14 mouse cellular contexts compared by ENCODE assay signal in genomic region chr10:103027226-103027930, GRCm38 (mm10). TPM values are rescaled to one million over a fixed set of nuclear protein-coding genes. Genes with fewer than 3 reads are reported as not detected.
A peak's percentile ranks its signal among the peaks of the same experiment; 100 is the strongest.
DNase-seq lines count a peak whose midpoint lies in the region; ATAC-seq and TF ChIP-seq lines count a peak whose summit lies in the region.
"Had no signal": no experiment of that assay in that cellular context is flagged by ENCODE, and none has a peak within 500 bp of the region (broad histone marks: within the 10 kb centered on the region; RNA-seq: fewer than 3 reads in every experiment).

No protein-coding gene starts in this region.

- WGBS in heart, embryonic 11.5 days (ENCODE audit: insufficient replicate concordance) = under 1% methylated on average over 20 of the region's 20 CpGs
- WGBS in embryonic facial prominence, embryonic 11.5 days = under 1% methylated on average over 20 of the region's 20 CpGs
- WGBS in limb, embryonic 14.5 days = 2% methylated on average over 20 of the region's 20 CpGs

- DNase-seq in heart, adult 11 months = no peak
- DNase-seq in layer of hippocampus, postnatal 10 days (ENCODE audit: low spot score in 2 of 2) = peak; percentile 17 to 21
- DNase-seq in layer of hippocampus, adult 8-10 months (ENCODE audit: low spot score in 2 of 2) = no peak
- DNase-seq in embryonic facial prominence, embryonic 11.5 days (ENCODE audit: low spot score) = peak; percentile 55
- peak; percentile 9 for DNase-seq in limb, embryonic 14.5 days (ENCODE audit: low spot score)
- no peak for DNase-seq in urinary bladder, postnatal 10 days (ENCODE audit: low spot score)
- no peak for DNase-seq in T-cell, adult 2 months (ENCODE audit: low spot score)
- DNase-seq: cerebellum, adult 11 months had no signal

- no peak overlapping the region for H3K9ac ChIP-seq in heart, embryonic 11.5 days (ENCODE audit: low read depth, low read length)
- H3K9ac ChIP-seq in embryonic facial prominence, embryonic 11.5 days (replicated peaks; ENCODE audit: low read length) = peak overlapping the region; percentile 43
- H3K9ac ChIP-seq in limb, embryonic 14.5 days (ENCODE audit: low read depth, low read length, severe bottlenecking) = no peak overlapping the region
- H3K9ac ChIP-seq: liver, embryonic 15.5 days had no signal

- TF ChIP-seq POLR2A in limb, embryonic 14.5 days (IDR thresholded peaks at IDR 0.05; ENCODE audit: borderline replicate concordance, extremely low read depth, insufficient read depth, insufficient read length) = no peak

- 0 out of 2 replicates have a peak, but pooled peaks cover 4% of the 10 kb centered on the region for H3K4me1 ChIP-seq in heart, embryonic 11.5 days (ENCODE audit: control insufficient read depth, insufficient read depth, low read length)
- no peaks in the 10 kb centered on the region for H3K4me1 ChIP-seq in embryonic facial prominence, embryonic 11.5 days (ENCODE audit: control insufficient read depth, insufficient read depth, low read length)
- peaks cover 13% of the 10 kb centered on the region; the same call in 1 of the 2 replicates for H3K4me1 ChIP-seq in limb, embryonic 14.5 days (ENCODE audit: control insufficient read depth, insufficient read depth, low read length)

- peak overlapping the region; percentile 75 for H3K4me2 ChIP-seq in heart, embryonic 11.5 days
- H3K4me2 ChIP-seq in embryonic facial prominence, embryonic 11.5 days (ENCODE audit: low read depth, low read length) = peak overlapping the region; percentile 32; the same call in 1 of the 2 replicates
- H3K4me2 ChIP-seq in limb, embryonic 14.5 days (replicated peaks; ENCODE audit: low read depth, low read length, severe bottlenecking) = peak overlapping the region; percentile 52

- no peak overlapping the region for H3K27ac ChIP-seq in heart, embryonic 11.5 days (ENCODE audit: low read depth, low read length)
- H3K27ac ChIP-seq in embryonic facial prominence, embryonic 11.5 days (replicated peaks; ENCODE audit: low read depth, low read length) = no peak overlapping the region; the same call in none of the 2 replicates
- no peak overlapping the region for H3K27ac ChIP-seq in limb, embryonic 14.5 days (replicated peaks; ENCODE audit: low read depth, low read length)
- H3K27ac ChIP-seq: liver, embryonic 15.5 days had no signal

- H3K9me3 ChIP-seq in heart, embryonic 11.5 days (replicated peaks; ENCODE audit: control insufficient read depth, low read length) = no peaks in the 10 kb centered on the region
- no peaks in the 10 kb centered on the region for H3K9me3 ChIP-seq in embryonic facial prominence, embryonic 11.5 days (replicated peaks; ENCODE audit: control insufficient read depth, low read length)
- no peaks in the 10 kb centered on the region for H3K9me3 ChIP-seq in limb, embryonic 14.5 days (ENCODE audit: control insufficient read depth, low read length)
- H3K9me3 ChIP-seq: liver, embryonic 15.5 days had no signal

- peaks cover 52% of the 10 kb centered on the region for H3K27me3 ChIP-seq in heart, embryonic 11.5 days (ENCODE audit: control insufficient read depth, insufficient read depth, low read length)
- H3K27me3 ChIP-seq in embryonic facial prominence, embryonic 11.5 days (ENCODE audit: control insufficient read depth, insufficient read depth, low read length) = peaks cover 20% of the 10 kb centered on the region
- peaks cover 71% of the 10 kb centered on the region for H3K27me3 ChIP-seq in limb, embryonic 14.5 days (ENCODE audit: control insufficient read depth, insufficient read depth, low read length)

- H3K4me3 ChIP-seq in heart, embryonic 11.5 days (ENCODE audit: low read depth, low read length) = peak overlapping the region; percentile 51
- peak overlapping the region; percentile 53 for H3K4me3 ChIP-seq in embryonic facial prominence, embryonic 11.5 days (ENCODE audit: low read depth, low read length)
- peak overlapping the region; percentile 40 for H3K4me3 ChIP-seq in limb, embryonic 14.5 days (replicated peaks; ENCODE audit: low read length)

- no peak for ATAC-seq in heart, embryonic 11.5 days (replicated peaks; ENCODE audit: insufficient number of reproducible peaks, low FRiP score, low TSS enrichment)
- no peak for ATAC-seq in embryonic facial prominence, embryonic 11.5 days (replicated peaks; ENCODE audit: insufficient number of reproducible peaks, low FRiP score, low TSS enrichment, low read depth)
- ATAC-seq in limb, embryonic 14.5 days (ENCODE audit: low FRiP score, low read depth) = no peak
- ATAC-seq: activated CD4-positive, CD25-positive, alpha-beta regulatory T cell, adult 4 months; CD4-positive, CD25-positive, alpha-beta regulatory T cell, adult 4 months had no signal

- no peaks in the 10 kb centered on the region for H3K36me3 ChIP-seq in heart, embryonic 11.5 days (ENCODE audit: control insufficient read depth, insufficient read depth, low read length)
- no peaks in the 10 kb centered on the region for H3K36me3 ChIP-seq in embryonic facial prominence, embryonic 11.5 days (replicated peaks; ENCODE audit: control insufficient read depth, insufficient read depth, low read depth, low read length)
- H3K36me3 ChIP-seq in limb, embryonic 14.5 days (ENCODE audit: control insufficient read depth, insufficient read depth, low read length) = no peaks in the 10 kb centered on the region
- H3K36me3 ChIP-seq: liver, embryonic 15.5 days had no signal

RNA-seq across cellular contexts. Expression of gene Alx1, which starts 2.6 kb away (rescaled TPM):
- 3.6 TPM in 2 replicates for polyA plus RNA-seq in heart, embryonic 11.5 days (2014; fragmentation: Nextera tagmentation; extraction: Ambion mirVana)
- under 1 TPM in 1 of 2 experiments, not detected in 1; 0.41 TPM for total RNA-seq in layer of hippocampus, postnatal 10 days (2021)
- under 1 TPM in 1 of 4 experiments, not detected in 3; 0.40 TPM for total RNA-seq in layer of hippocampus, adult 8-10 months (2022)
- polyA plus RNA-seq in embryonic facial prominence, embryonic 11.5 days (2014; fragmentation: Nextera tagmentation; extraction: Ambion mirVana) = 186 and 220 TPM in 2 replicates
- 1.5 and 1.8 TPM in 2 replicates for polyA plus RNA-seq in limb, embryonic 14.5 days (2012; rRNA removed)
- 3.9 and 4.0 TPM in 2 replicates for polyA plus RNA-seq in limb, embryonic 14.5 days (2014; fragmentation: Nextera tagmentation; extraction: Ambion mirVana)
- polyA plus RNA-seq: activated CD4-positive, CD25-positive, alpha-beta regulatory T cell, adult 4 months; CD4-positive, CD25-positive, alpha-beta regulatory T cell, adult 4 months; large intestine, adult 2 months; neural tube, embryonic 14.5 days had no signal

Comparison
In these comparisons a context has a peak if more than half of its experiments do, and no peak if none do; other contexts are left out.
1. DNase-seq: peak in layer of hippocampus, postnatal 10 days (2 of 2), embryonic facial prominence, embryonic 11.5 days (single experiment) and limb, embryonic 14.5 days (single experiment); none in heart, adult 11 months (single experiment), layer of hippocampus, adult 8-10 months (0 of 2), urinary bladder, postnatal 10 days (single experiment) and T-cell, adult 2 months (single experiment).
2. RNA of gene Alx1, which starts 2.6 kb away (polyA plus RNA-seq): 186 to 220 TPM in embryonic facial prominence, embryonic 11.5 days; 1.5 to 4.0 TPM in limb, embryonic 14.5 days and 3.6 TPM in heart, embryonic 11.5 days; every median in the first group is over 10 times any median in the second.
3. Peak in every context shown above with its lines, with median percentiles within 50 percentile points of each other: H3K4me2 ChIP-seq and H3K4me3 ChIP-seq.